Mouse (Mus musculus): Measurements from ENCODE around the gene Itgb6.

GRCm38 (mm10) chr2:60710317-60710716 lies 12.1 kb downstream of the Itgb6 start:
- no peak for TF ChIP-seq POLR2A (IDR thresholded peaks at IDR 0.05; ENCODE audit: borderline replicate concordance, extremely low read depth, low read depth, low read length)
- TF ChIP-seq CTCF (IDR thresholded peaks at IDR 0.05; ENCODE audit: insufficient read depth, low read length): no peak
